ENCODE assay signal across 15 mouse cellular contexts in the genomic region with DNA sequence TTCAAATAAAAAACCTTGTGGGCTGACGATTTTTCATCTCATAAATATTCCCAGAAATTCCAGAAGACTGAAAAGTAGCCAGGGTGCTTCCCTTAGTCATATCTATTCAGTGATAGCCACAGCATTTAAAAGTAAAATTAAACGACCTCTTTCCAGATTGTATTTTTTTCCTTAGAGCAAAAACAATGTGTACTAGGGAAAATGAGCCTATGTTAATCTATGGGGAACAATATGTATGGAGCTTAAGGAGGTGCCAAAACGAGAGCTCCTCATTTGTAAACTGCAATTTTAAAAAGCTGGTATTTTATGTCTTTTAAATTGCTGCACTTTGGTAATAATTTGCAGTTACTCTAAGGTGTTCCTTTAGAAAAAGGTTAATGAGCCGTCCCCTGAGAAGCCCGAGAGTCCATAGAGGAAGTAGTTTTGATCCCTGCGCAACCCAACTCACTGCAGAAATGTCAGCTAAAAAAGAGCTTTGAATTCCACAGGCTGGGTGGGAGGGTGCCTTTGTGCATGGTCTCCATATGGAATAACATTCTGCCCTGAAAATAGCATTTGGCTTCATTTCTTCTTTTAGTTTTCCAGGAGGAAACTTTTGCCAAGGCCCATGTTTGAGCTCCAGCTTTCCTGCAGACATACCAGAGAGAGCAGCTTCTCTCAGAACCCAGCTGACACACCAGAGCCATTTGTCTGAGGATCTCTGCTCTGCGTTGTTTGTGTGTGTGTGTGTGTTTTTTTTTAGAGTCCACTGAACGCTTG.
DNase-seq lines count a peak whose midpoint lies in the region; ATAC-seq and TF ChIP-seq lines count a peak whose summit lies in the region.
"Had no signal": no experiment of that assay in that cellular context is flagged by ENCODE, and none has a peak within 500 bp of the region (broad histone marks: within the 10 kb centered on the region; RNA-seq: fewer than 3 reads in every experiment).

No protein-coding gene starts in this region.

- no peak for DNase-seq in cerebellum, postnatal 4 days (ENCODE audit: low spot score in 2 of 2)
- no peak for DNase-seq in liver, embryonic 11.5 days (ENCODE audit: low spot score)
- peak; percentile 32 to 40 for DNase-seq in layer of hippocampus, postnatal 36 days
- DNase-seq in telencephalon, adult 2 months (ENCODE audit: low read depth, low spot score): peak; percentile 83
- no peak for DNase-seq in thymus, adult 2 months
- no peak for DNase-seq in ovary, postnatal 36 days (ENCODE audit: low spot score)
- DNase-seq: adrenal gland, adult 2 months; lung, embryonic 14.5 days; thymus, postnatal 14 days had no signal

- no peaks in the 10 kb centered on the region for H3K9me3 ChIP-seq in liver, embryonic 15.5 days (replicated peaks)
- no peaks in the 10 kb centered on the region for H3K9me3 ChIP-seq in liver, embryonic 11.5 days (ENCODE audit: control insufficient read depth, low read length)
- H3K9me3 ChIP-seq: heart, embryonic 10.5 days; midbrain, embryonic 12.5 days; neural tube, embryonic 13.5 days had no signal

- no peaks in the 10 kb centered on the region for H3K27me3 ChIP-seq in liver, embryonic 15.5 days
- no peaks in the 10 kb centered on the region for H3K27me3 ChIP-seq in liver, embryonic 11.5 days (replicated peaks; ENCODE audit: control insufficient read depth, insufficient read depth, low read length)
- H3K27me3 ChIP-seq in thymus, adult 2 months (ENCODE audit: control insufficient read depth, insufficient read depth, low read length): no peaks in the 10 kb centered on the region
- H3K27me3 ChIP-seq: midbrain, embryonic 12.5 days; neural tube, embryonic 13.5 days had no signal

- peak overlapping the region; percentile 45; the same call in 1 of the 2 replicates for H3K27ac ChIP-seq in liver, embryonic 15.5 days (replicated peaks)
- H3K27ac ChIP-seq in liver, embryonic 11.5 days (ENCODE audit: low read depth, low read length): no peak overlapping the region
- H3K27ac ChIP-seq in thymus, adult 2 months (ENCODE audit: control insufficient read depth, insufficient read depth, low read length): no peak overlapping the region
- H3K27ac ChIP-seq: hindbrain, embryonic 14.5 days; midbrain, embryonic 12.5 days; neural tube, embryonic 13.5 days had no signal

- peak; percentile 79 for ATAC-seq in cerebellum, adult (ENCODE audit: insufficient number of reproducible peaks, low FRiP score, low TSS enrichment)
- ATAC-seq in liver, embryonic 15.5 days (ENCODE audit: insufficient read depth): no peak
- ATAC-seq in liver, embryonic 11.5 days (replicated peaks; ENCODE audit: low FRiP score): no peak

- no peak overlapping the region for H3K4me2 ChIP-seq in liver, embryonic 15.5 days
- no peak overlapping the region for H3K4me2 ChIP-seq in liver, embryonic 11.5 days
- H3K4me2 ChIP-seq: hindbrain, embryonic 14.5 days; lung, embryonic 14.5 days; midbrain, embryonic 12.5 days; neural tube, embryonic 13.5 days had no signal

- H3K4me3 ChIP-seq in liver, embryonic 15.5 days (replicated peaks): no peak overlapping the region
- H3K4me3 ChIP-seq in liver, embryonic 11.5 days (ENCODE audit: low read depth, low read length): no peak overlapping the region
- no peak overlapping the region for H3K4me3 ChIP-seq in thymus, adult 2 months (ENCODE audit: control insufficient read depth, insufficient read depth, low read length)
- H3K4me3 ChIP-seq: heart, embryonic 10.5 days; midbrain, embryonic 12.5 days; neural tube, embryonic 13.5 days had no signal

- no peak for TF ChIP-seq POLR2A in thymus, adult 2 months (IDR thresholded peaks at IDR 0.05; ENCODE audit: control insufficient read depth, extremely low read depth, insufficient read depth, low read length, poor library complexity)

- TF ChIP-seq CTCF in thymus, adult 2 months (IDR thresholded peaks at IDR 0.05; ENCODE audit: borderline replicate concordance, control insufficient read depth, extremely low read depth, insufficient read depth, low read length, poor library complexity): no peak

- 55% methylated on average over 8 of the region's 8 CpGs for whole genome bisulfite sequencing in liver, embryonic 15.5 days (ENCODE audit: insufficient replicate concordance)
- 70% methylated on average over 8 of the region's 8 CpGs for WGBS in liver, embryonic 11.5 days
- 88% methylated on average over 8 of the region's 8 CpGs for WGBS in thymus, adult 2 months

- H3K36me3 ChIP-seq in liver, embryonic 15.5 days (replicated peaks): no peaks in the 10 kb centered on the region
- H3K36me3 ChIP-seq in liver, embryonic 11.5 days (ENCODE audit: control insufficient read depth, insufficient read depth, low read length): no peaks in the 10 kb centered on the region
- H3K36me3 ChIP-seq in thymus, adult 2 months (ENCODE audit: control insufficient read depth, insufficient read depth, low read length): no peaks in the 10 kb centered on the region
- H3K36me3 ChIP-seq: heart, embryonic 10.5 days; midbrain, embryonic 12.5 days; neural tube, embryonic 13.5 days had no signal

- no peak overlapping the region for H3K9ac ChIP-seq in liver, embryonic 15.5 days
- H3K9ac ChIP-seq in liver, embryonic 11.5 days (ENCODE audit: low read depth, low read length): no peak overlapping the region
- H3K9ac ChIP-seq: hindbrain, embryonic 14.5 days; lung, embryonic 14.5 days; midbrain, embryonic 12.5 days; neural tube, embryonic 13.5 days had no signal

- peaks cover 53% of the 10 kb centered on the region for H3K4me1 ChIP-seq in liver, embryonic 15.5 days (replicated peaks)
- H3K4me1 ChIP-seq in liver, embryonic 11.5 days (replicated peaks; ENCODE audit: control insufficient read depth, insufficient read depth, low read length): peaks cover 24% of the 10 kb centered on the region
- no peaks in the 10 kb centered on the region for H3K4me1 ChIP-seq in thymus, adult 2 months (replicated peaks; ENCODE audit: control insufficient read depth, insufficient read depth, low read length)
- H3K4me1 ChIP-seq: midbrain, embryonic 12.5 days had no signal

Comparison
In these comparisons a context has a peak if more than half of its experiments do, and no peak if none do; other contexts are left out.
1. DNase-seq: peak in layer of hippocampus, postnatal 36 days (2 of 2) and telencephalon, adult 2 months (single experiment); none in cerebellum, postnatal 4 days (0 of 2), liver, embryonic 11.5 days (single experiment), thymus, adult 2 months (single experiment) and ovary, postnatal 36 days (single experiment).